Mouse (Mus musculus): ENCODE results near the gene Nceh1.

Gene Nceh1

GRCm38 (mm10) chr3:27320613-27321495 is 138.1 kb downstream of the Nceh1 start:
- DNase-seq (ENCODE audit: extremely low read depth, low read depth) = no peak

DNA sequence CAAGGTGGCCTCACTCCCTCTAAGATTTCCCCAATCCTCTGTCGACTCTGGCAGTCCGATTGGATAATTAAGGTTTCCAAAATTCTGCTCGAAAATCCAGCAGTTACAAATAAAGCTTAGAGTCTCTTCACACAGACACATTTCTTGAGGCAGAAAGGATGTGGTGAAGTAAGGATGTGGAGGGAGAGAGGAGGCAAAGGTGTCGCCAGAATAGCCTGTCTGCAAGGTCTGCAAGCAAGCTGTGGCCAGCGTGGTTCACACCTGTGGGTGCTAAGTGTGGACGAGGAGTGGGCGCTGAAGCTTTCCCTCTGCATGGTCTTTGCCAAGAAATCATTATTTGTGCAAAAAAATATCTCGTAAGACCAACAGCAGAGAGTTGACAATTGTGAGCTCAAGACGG is 139.8 kb downstream of the Nceh1 start:
- DNase-seq (ENCODE audit: extremely low read depth, low read depth) = no peak

DNA sequence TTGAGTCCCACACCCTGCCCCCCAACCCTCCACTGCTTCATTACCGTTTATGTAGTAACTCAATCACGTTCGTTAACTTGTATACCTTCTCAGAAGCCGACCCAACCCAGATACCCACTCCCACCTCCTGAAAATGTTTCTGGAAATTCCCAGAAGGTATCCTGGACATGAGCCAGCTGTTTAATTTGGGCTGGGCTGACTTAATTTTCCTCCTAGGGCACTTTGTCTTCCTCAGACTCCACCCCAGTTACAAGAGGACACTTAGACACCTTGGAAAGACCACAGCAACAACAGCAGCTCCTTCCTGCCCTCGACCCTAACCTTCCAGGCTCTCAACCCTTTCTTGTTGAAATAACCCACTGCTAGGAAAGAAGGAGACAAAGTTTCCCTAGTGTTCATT is 140.8 kb downstream of the Nceh1 start:
- DNase-seq (ENCODE audit: extremely low read depth, low read depth) = no peak

DNA sequence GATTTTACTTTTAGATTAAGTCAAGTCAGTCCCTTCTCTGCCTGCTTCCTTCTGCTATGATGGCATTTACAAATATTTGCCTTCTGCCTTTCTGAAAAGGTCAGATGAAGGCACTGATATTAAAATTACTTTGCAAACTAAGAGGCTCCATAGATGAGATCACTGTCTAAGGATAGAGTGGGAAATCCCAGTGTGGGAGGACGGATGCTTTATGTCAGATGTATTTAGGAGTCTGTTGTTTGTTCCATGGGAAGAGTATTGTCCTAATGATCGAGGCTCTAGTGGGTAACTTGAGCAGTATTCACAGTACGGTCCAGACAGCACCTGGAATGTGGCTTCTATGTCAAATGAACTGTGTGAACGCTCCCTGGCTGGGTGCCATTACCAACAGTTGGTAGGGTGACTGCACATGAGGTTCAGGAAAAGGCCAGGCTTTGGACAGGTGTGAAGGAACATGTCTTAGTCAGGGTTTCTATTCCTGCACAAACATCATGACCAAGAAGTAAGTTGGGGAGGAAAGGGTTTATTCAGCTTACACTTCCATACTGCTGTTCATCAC is 143.9 kb downstream of the Nceh1 start:
- DNase-seq (ENCODE audit: extremely low read depth, low read depth) = no peak

DNA sequence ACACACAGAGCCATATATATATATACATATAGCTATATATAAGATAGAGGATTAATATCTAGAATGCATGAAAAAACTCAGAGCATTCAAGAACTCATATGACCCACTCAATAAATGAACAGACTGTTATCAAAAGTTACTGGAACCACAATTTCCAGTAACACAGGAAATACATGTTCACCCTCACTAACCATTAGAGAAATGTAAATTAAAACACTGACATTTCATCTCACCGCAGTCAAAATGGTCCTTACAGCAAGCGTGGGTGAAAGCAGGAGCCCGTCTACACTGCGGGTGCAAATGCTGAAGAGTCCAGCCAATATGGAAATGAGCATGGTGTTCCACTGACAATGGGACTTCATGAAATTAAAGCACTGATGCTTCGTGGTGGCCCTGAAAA is 147.9 kb downstream of the Nceh1 start:
- DNase-seq (ENCODE audit: extremely low read depth, low read depth) = no peak
